Mouse (Mus musculus) right cerebral cortex, adult 2 months (tissue): ENCODE results near the gene Etl4.
"Not testable (repeated sequence)": the region's sequence is repeated elsewhere in the genome, so short reads cannot be mapped to it uniquely, and the experiment has no call there.

Experiments
- DNase-seq, 2 experiments: peaks; one replicate each; pipeline ENCODE4 v3.0.0; 2021 to 2022; ENCODE audit warnings: low spot score in 2 of 2

Etl4 gene

GRCm38 (mm10) chr2:20167073-20167472 lies 257.5 kb downstream of the Etl4 start:
- DNase-seq: no peak

GRCm38 (mm10) chr2:20167566-20167965 lies 258.0 kb downstream of the Etl4 start:
- no peak for DNase-seq

GRCm38 (mm10) chr2:20168156-20168555 lies 258.6 kb downstream of the Etl4 start:
- no peak for DNase-seq

- not testable (repeated sequence) for DNase-seq
Observed at GRCm38 (mm10) chr2:20176456-20177184, 267.0 kb downstream of the Etl4 start.

GRCm38 (mm10) chr2:20177236-20177635 lies 267.7 kb downstream of the Etl4 start:
- not testable (repeated sequence) for DNase-seq

GRCm38 (mm10) chr2:20180561-20180960 lies 271.0 kb downstream of the Etl4 start:
- DNase-seq: not testable (repeated sequence)

GRCm38 (mm10) chr2:20187223-20187622 lies 277.6 kb downstream of the Etl4 start:
- not testable (repeated sequence) for DNase-seq

- no peak for DNase-seq
Observed at GRCm38 (mm10) chr2:20203011-20203410, 293.4 kb downstream of the Etl4 start.

- DNase-seq: no peak
Observed at GRCm38 (mm10) chr2:20206647-20207046, 297.1 kb downstream of the Etl4 start.

- no peak for DNase-seq
Observed at GRCm38 (mm10) chr2:20208683-20209194, 299.2 kb downstream of the Etl4 start.

GRCm38 (mm10) chr2:20209359-20209758 lies 299.8 kb downstream of the Etl4 start:
- no peak for DNase-seq

GRCm38 (mm10) chr2:20216275-20216674 lies 306.7 kb downstream of the Etl4 start:
- no peak for DNase-seq

GRCm38 (mm10) chr2:20216686-20217437 lies 307.3 kb downstream of the Etl4 start:
- DNase-seq: peak; percentile 52 to 64

GRCm38 (mm10) chr2:20231371-20231770 lies 321.8 kb downstream of the Etl4 start:
- no peak for DNase-seq

GRCm38 (mm10) chr2:20248043-20248664 lies 338.6 kb downstream of the Etl4 start:
- peak; percentile 5 to 21 for DNase-seq

- DNase-seq: peak; percentile 53 to 62
Observed at GRCm38 (mm10) chr2:20249403-20249802, 339.8 kb downstream of the Etl4 start.

- DNase-seq: peak; percentile 60 to 67
Observed at GRCm38 (mm10) chr2:20276124-20276523, 366.5 kb downstream of the Etl4 start.

GRCm38 (mm10) chr2:20281903-20282302 lies 372.3 kb downstream of the Etl4 start:
- DNase-seq: peak; percentile 47 to 66

- no peak for DNase-seq
Observed at GRCm38 (mm10) chr2:20284425-20284824, 374.8 kb downstream of the Etl4 start.

GRCm38 (mm10) chr2:20290982-20291740 lies 381.6 kb downstream of the Etl4 start:
- no peak for DNase-seq

- DNase-seq: no peak
Observed at GRCm38 (mm10) chr2:20291741-20292110, 382.1 kb downstream of the Etl4 start.

- DNase-seq: peak; percentile 83 to 89
Observed at GRCm38 (mm10) chr2:20293336-20293735, 383.8 kb downstream of the Etl4 start.
